Mouse (Mus musculus) heart, embryonic 12.5 days (tissue): ENCODE measurements around the gene Bach1. TPM values are rescaled to one million over a fixed set of nuclear protein-coding genes. Genes with fewer than 3 reads are reported as not detected.

Experiments used
- ATAC-seq: fragments of 200-750 bp; cut with Nextera tagmentation; 2 replicates; pipeline ENCODE4 v1.8.0; 2017; ENCODE audit warnings: moderate TSS enrichment, moderate library complexity; ENCODE audit not compliant: insufficient number of reproducible peaks, low FRiP score
- H3K27ac ChIP-seq: fragments of 300-500 bp; sonication (generic); 2 replicates; pipeline ENCODE4 v1.5.1; 2016; ENCODE audit warnings: mild to moderate bottlenecking, moderate library complexity; ENCODE audit not compliant: poor library complexity, severe bottlenecking
- H3K27me3 ChIP-seq: fragments of 300-500 bp; sonication (generic); replicated peaks from 2 replicates; pipeline ENCODE4 v1.6.1; 2016; ENCODE audit warnings: mild to moderate bottlenecking, moderate library complexity
- H3K36me3 ChIP-seq: fragments of 300-500 bp; sonication (generic); 2 replicates; pipeline ENCODE4 v1.6.1; 2016; ENCODE audit warnings: mild to moderate bottlenecking, moderate library complexity
- H3K4me1 ChIP-seq: fragments of 300-500 bp; sonication (generic); replicated peaks from 2 replicates; pipeline ENCODE4 v1.6.1; 2016; ENCODE audit warnings: mild to moderate bottlenecking
- H3K4me2 ChIP-seq: fragments of 300-500 bp; sonication (generic); 2 replicates; pipeline ENCODE4 v1.6.1; 2016; ENCODE audit warnings: mild to moderate bottlenecking, moderate library complexity
- H3K4me3 ChIP-seq: fragments of 300-500 bp; sonication (generic); 2 replicates; pipeline ENCODE4 v1.5.1; 2016; ENCODE audit warnings: mild to moderate bottlenecking
- H3K9ac ChIP-seq: fragments of 300-500 bp; sonication (generic); 2 replicates; pipeline ENCODE4 v1.6.1; 2016; ENCODE audit warnings: mild to moderate bottlenecking, moderate library complexity
- H3K9me3 ChIP-seq: fragments of 300-500 bp; sonication (generic); replicated peaks from 2 replicates; pipeline ENCODE4 v1.6.1; 2016; ENCODE audit warnings: mild to moderate bottlenecking, moderate library complexity
- WGBS: fragments of 180-500 bp; shearing (Covaris S2); methylation state at CpG from one replicate; pipeline ENCODE4 v1.1.7; 2016; 5-methylcytosine and 5-hydroxymethylcytosine counted together
- polyA plus RNA-seq: library from polyadenylated mRNA; unstranded; fragments of >200 nt; fragmentation: Nextera tagmentation; extraction: Ambion mirVana; gene quantifications from 2 replicates; pipeline ENCODE4 v1.2.1, GENCODE M21; 2016

Bach1 gene
- polyA plus RNA-seq, 1 experiment from 2014 or later: 9.6 TPM

DNA sequence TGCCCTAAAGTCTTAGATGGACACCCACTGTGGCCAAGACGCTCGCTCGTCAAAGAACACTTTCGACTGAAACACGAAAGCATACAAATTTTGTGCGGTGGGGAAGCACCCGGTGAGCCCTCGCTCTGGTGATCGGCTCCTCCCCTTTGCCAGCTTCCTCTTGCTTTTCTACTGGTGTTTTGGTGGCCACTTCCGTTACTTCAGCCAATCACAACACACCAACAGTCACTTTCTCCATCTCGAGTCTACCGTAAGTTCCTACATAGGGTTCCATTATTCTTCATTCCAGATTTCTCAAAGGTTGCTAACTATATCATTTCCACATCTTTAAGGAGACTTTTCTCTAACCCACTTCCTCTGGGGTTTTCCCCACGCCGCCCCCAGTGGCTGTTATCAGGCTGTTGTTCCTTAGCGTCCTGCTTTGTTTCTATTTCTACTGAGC is 65.9 kb downstream of the Bach1 start:
- no peak overlapping the region for H3K4me2 ChIP-seq
- H3K27ac ChIP-seq: no peak overlapping the region
- no peak for ATAC-seq
- no peaks in the 10 kb centered on the region for H3K36me3 ChIP-seq
- H3K4me3 ChIP-seq: no peak overlapping the region
- no peaks in the 10 kb centered on the region for H3K4me1 ChIP-seq
- H3K9ac ChIP-seq: no peak overlapping the region
- H3K27me3 ChIP-seq: no peaks in the 10 kb centered on the region
- no peaks in the 10 kb centered on the region for H3K9me3 ChIP-seq
- WGBS: 82% methylated on average over 15 of the region's 15 CpGs

DNA sequence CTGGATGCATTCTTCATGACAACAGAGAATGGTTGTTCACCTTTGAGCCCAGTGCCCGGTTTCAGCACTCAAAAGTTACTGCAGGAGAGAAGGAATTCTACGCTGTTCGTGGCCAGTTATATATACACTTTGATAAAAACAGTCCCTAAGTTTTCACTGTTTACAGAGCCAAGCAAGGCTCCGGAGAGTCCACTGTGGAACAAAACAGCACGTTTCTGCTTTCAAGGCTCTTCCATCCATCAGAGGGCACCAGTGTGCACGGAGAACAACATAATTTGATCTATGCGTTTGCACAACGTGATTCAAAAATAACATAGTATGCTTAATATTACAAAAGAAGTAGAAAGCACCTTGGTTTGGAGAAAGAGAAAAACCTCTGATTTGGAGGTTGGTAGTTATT is 67.2 kb downstream of the Bach1 start:
- no peaks in the 10 kb centered on the region for H3K36me3 ChIP-seq
- H3K27ac ChIP-seq: no peak overlapping the region
- H3K27me3 ChIP-seq: no peaks in the 10 kb centered on the region
- 61% methylated on average over 8 of the region's 8 CpGs for WGBS
- ATAC-seq: no peak
- no peak overlapping the region for H3K4me3 ChIP-seq
- no peaks in the 10 kb centered on the region for H3K4me1 ChIP-seq
- H3K9ac ChIP-seq: no peak overlapping the region
- H3K9me3 ChIP-seq: no peaks in the 10 kb centered on the region
- no peak overlapping the region for H3K4me2 ChIP-seq

DNA sequence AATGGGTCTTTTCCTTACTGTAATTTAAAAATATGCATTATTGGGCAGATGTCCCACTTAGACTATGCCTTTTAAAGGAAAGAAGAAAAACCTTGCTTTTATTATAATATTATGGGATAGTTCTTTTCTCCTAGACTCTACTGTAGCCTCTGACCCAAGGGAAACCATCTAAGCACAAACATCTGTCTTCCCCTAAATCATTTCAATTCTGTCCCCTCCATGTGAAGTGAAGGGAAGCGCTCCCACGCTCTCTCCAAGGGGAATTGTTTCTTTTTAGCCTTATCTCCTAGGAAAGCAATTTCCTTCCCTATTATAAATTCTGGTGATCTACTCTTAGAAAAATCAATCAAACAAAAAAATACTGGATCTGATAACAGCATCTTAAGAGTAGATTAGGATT is 71.8 kb downstream of the Bach1 start:
- WGBS: 73% methylated on average over 2 of the region's 2 CpGs
- Histone ChIP-seq H3K9ac (no peak overlapping the region), H3K4me3 (no peak overlapping the region), H3K27ac (no peak overlapping the region), H3K27me3 (no peaks in the 10 kb centered on the region), H3K36me3 (no peaks in the 10 kb centered on the region), H3K4me1 (no peaks in the 10 kb centered on the region), H3K4me2 (no peak overlapping the region), H3K9me3 (no peaks in the 10 kb centered on the region)
- no peak for ATAC-seq

DNA sequence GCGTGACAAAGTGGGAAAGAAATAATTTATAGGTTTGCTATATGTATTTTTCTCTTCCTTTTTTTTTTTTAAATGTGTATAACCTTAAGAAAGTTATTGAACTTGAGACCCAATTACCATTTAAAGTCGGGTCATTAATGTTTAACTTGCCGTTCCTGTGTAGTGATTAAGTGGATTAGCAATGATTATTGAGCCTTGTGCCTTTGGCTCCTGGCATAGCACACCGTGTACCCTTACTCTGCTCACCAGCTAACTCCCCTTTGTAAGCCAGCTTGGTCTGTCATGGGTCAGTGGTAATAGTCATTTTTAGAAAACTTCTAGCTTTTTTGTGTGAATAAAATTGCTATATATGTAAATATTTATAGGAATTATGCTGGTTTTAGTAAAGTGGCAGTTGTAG is 73.2 kb downstream of the Bach1 start:
- ATAC-seq: no peak
- Histone ChIP-seq H3K27ac (no peak overlapping the region), H3K36me3 (no peaks in the 10 kb centered on the region), H3K9me3 (no peaks in the 10 kb centered on the region), H3K4me3 (no peak overlapping the region), H3K4me2 (no peak overlapping the region), H3K9ac (no peak overlapping the region), H3K27me3 (no peaks in the 10 kb centered on the region), H3K4me1 (no peaks in the 10 kb centered on the region)
- WGBS: 83% methylated on average over 4 of the region's 4 CpGs

DNA sequence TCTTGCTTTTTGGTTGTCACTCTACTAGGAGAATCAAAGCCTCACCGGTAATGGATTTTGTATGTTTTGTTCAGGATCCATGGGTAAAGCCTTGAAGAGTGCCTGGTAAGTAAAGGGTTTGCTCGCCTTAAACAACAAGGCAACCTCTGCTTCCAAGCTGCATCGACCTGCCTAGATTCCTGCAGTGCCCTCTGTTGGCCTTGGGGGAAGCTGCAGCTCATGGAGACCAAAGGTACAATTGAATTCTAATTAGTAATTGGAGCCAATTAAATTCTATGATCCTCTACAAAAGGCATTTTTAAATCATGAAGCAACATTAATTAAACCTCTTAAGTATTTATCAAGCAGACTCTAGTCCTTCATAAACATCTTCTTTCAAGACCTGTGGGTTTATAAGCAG is 75.7 kb downstream of the Bach1 start:
- WGBS: 59% methylated on average over 3 of the region's 3 CpGs
- Histone ChIP-seq H3K4me1 (no peaks in the 10 kb centered on the region), H3K9ac (no peak overlapping the region), H3K27me3 (no peaks in the 10 kb centered on the region), H3K36me3 (no peaks in the 10 kb centered on the region), H3K4me3 (no peak overlapping the region), H3K27ac (no peak overlapping the region), H3K4me2 (no peak overlapping the region), H3K9me3 (no peaks in the 10 kb centered on the region)
- no peak for ATAC-seq

DNA sequence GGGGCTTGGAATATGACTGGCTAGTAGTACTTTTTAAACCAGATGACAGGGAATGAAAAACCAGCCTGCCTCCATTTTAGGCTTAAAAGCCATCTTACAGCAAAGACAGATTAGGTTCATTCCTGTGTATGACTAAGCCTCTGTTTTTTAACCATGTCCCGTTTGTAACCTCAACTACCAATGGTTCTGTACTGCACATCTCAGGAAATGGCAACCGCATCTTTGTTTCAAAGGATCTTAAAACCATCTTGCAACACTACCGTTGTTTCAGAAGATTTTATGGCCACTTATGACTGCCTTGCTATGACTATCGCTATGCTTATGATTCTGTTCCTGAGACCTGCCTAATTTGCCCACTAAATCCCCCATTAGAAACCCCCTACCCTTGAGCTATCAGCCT is 78.6 kb downstream of the Bach1 start:
- WGBS: 82% methylated on average over 4 of the region's 4 CpGs
- no peak for ATAC-seq

DNA sequence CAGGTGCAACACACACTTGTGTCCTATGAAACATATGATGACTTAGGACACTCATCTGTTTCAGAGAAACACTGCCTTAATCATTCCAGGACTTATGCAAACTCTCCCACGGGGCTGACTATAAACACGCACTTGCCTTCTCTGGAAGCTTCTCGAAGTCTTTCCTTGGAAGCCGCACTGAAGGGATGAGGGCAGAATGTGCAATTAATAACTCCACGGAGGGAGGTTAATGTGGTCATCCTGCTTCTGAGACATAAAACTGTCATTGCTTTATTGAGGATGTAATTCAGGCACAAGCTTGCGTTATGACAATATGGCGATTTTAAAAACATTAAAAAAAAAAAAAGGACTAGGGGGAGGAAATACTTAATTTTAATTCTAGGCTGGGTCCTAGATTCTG is 82.9 kb downstream of the Bach1 start:
- Histone ChIP-seq H3K9me3 (no peaks in the 10 kb centered on the region), H3K4me1 (peaks cover 16% of the 10 kb centered on the region), H3K4me2 (no peak overlapping the region), H3K36me3 (no peaks in the 10 kb centered on the region), H3K4me3 (no peak overlapping the region), H3K27me3 (no peaks in the 10 kb centered on the region), H3K9ac (no peak overlapping the region), H3K27ac (no peak overlapping the region)
- no peak for ATAC-seq
- WGBS: 86% methylated on average over 7 of the region's 7 CpGs

More for the DNA sequence above, 78.6 kb downstream of the Bach1 start:
- no peak overlapping the region for H3K4me2 ChIP-seq
- no peaks in the 10 kb centered on the region for H3K36me3 ChIP-seq
- H3K9me3 ChIP-seq: no peaks in the 10 kb centered on the region
- no peaks in the 10 kb centered on the region for H3K27me3 ChIP-seq
- H3K9ac ChIP-seq: no peak overlapping the region
- no peak overlapping the region for H3K4me3 ChIP-seq
- H3K27ac ChIP-seq: no peak overlapping the region
- no peaks in the 10 kb centered on the region for H3K4me1 ChIP-seq

Other genes with a start within 250 kb of the Bach1 start
- gene Usp16, start 244.2 kb upstream of the Bach1 start, polyA plus RNA-seq: 35.8 and 37.0 TPM in 2 replicates
- 335 and 346 TPM in 2 replicates for gene Cct8, start 203.1 kb upstream of the Bach1 start, polyA plus RNA-seq
- gene Map3k7cl, start 145.6 kb upstream of the Bach1 start, polyA plus RNA-seq: 0.13 TPM in 1 of 2 replicates, not detected in the other